Mouse (Mus musculus) kidney, postnatal 14 days (tissue): ENCODE results near the gene Pla2r1.

ENCODE experiments used
- DNase-seq: peaks from one replicate; pipeline ENCODE4 v3.0.0; 2022; ENCODE audit warnings: mixed read lengths

Pla2r1 gene

DNA sequence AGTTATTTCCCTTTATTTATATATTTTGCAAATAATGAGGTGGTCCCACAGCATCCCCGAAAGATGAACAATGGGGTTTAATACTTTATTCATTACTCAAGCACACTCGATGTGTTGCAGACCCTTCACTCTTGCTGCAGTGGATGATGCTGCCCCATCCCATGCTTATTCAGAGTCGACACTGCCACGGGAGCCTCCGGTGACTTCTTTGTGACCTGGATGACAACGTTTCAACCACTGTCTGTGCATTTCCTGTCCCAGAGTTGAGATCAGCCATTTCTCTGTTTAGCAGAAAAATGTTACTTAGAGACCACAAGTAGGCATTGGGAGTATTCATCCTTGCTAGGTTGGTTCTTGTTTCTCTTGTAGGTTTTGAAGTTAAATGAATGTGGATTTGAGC lies 159.3 kb downstream of the Pla2r1 start:
- DNase-seq: no peak

DNA sequence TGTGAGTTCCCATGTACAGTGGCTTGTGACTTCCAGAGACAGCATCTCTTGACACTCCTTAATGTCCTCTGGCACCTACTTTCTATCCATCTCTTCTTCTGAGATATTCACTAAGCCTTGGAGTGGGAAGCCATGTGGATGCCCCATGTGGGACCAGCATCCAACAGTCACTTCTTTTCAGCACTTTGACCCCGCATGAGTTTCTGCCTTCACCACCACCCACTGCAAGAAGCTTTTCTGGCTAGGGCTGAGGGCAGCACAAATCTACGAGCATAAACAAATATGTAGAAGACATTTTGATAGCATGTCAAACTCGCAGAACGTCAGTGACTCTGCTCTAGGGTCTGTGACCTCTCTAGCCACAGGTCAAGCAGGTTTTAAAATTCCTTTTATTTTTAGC lies 160.8 kb downstream of the Pla2r1 start:
- DNase-seq: no peak

DNA sequence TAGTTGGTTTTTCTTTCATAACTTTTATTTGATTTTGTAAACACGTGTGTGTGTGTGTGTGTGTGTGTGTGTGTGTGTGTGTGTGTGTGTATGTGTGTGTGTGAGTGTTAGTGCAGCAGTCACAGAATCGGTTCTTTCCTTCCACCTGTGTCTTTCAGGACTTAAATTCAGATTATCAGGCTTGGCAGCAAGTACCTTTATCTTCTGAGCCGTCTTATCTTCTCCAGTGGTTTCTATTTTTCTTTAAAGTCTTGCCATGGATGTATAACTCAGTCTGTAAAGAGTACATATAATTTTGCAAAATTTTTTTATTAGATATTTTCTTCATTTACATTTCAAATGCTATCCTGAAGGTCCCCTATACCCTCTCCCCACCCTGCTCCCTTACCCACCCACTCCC lies 165.7 kb downstream of the Pla2r1 start:
- DNase-seq: no peak

DNA sequence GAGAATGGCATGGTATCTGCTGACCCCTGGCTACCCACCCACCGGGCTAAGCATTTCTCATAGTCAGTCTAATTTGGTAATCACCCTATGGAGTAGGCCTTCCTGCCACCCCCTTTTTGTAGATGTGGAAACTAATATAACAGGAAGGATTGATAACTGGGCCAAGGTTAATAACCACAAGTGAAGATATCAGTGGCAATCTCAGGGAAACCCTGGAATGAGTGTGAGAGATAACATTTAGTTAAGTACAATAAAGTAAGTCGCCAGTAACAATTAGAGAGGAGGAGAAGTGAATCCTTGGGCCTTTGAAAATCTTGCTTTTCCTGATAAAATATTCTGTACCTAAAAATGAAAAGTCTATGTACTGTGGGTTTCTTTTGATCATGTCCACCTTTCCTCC lies 166.3 kb downstream of the Pla2r1 start:
- DNase-seq: no peak

DNA sequence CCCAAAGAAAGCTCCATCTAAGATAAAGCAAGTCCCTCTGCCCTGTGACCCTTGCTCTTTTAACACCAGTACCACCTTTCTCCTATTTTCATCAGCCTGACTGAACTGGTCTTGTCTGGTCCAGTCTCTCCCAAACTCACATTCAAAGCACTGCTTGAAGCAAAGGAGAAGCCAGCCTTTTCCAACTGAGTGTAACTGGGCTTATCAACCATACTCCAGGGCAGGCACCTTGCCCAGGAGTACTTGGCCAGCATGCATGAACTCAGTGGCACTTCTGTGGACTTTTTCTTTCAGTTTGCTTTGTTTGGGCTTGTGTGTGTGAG lies 168.4 kb downstream of the Pla2r1 start:
- peak; percentile 41 for DNase-seq

DNA sequence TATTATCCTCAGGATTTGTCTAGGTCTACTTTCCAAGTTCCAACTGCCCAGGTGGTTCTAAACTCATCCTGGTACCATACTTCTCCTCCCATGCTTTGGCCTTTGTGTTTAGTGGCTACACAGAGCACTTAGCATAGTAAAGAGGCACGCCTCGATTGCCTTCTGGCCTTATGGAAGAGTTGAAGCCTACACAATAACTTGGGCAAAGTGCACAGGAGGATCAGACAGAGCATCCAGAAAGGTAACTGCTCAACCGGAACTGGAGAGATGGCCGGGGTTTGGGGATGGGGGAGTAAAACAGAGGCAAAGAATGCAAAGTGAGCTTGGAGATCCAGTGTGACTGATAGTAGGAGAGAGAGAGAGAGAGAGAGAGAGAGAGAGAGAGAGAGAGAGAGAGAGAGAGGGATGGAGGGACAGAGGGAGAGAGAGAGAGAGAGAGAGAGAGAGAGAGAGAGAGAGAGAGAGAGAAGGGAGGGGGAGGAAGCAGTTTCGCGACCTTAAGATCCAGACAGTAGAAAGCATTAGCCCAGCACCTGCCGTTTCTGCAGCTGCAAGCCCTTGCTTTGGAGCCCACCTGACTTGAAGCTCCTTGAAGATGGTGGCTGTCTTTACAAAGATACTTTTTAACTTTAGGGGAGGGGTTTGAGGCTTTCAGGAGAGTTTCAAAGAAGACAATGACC lies 168.9 kb downstream of the Pla2r1 start:
- no peak for DNase-seq

DNA sequence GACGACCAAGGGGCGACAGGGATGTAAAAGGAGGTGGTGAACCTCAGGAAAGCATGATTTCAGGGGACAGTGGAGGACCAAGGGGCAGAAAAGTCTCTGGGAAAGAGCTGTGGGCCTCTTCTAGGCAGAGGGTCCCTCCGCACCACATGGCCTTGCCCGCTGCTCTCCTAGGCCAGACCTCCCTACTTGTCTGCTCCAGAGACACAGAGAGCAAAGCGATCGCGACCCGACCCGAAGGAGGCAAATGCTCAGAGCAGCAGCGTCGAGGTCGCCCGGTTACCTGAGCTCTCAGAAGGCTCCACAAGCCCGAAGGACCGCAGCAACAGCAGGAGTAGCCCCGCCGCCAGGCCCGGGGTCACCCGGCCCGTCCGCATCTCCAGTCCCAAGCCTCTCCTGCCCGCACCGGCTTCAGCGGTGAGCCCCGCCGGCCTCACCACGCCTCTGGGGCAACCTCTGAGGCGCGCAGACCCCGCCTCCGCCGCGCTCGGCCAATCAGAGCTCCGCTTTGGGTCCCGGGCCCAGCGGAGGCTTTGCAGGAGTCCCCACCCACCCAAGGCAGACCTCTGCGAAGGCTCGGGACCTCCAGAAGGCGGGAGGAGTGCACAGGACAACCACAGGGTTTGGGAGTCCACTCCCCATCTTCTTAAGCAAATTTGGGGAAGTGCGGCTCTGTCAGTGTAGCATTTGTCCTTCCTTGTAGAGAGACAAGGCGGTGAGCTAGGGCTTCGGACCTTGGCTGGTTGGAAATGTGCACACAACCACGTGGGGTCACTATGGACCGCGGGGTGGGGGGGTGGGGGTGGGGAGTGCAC lies 170.0 kb downstream of the Pla2r1 start, which contains the start of gene Ly75:
Gene Ly75 (minus strand): TSS at position 446 of the 812 bp plus-strand sequence.
- peak; percentile 91 for DNase-seq

DNA sequence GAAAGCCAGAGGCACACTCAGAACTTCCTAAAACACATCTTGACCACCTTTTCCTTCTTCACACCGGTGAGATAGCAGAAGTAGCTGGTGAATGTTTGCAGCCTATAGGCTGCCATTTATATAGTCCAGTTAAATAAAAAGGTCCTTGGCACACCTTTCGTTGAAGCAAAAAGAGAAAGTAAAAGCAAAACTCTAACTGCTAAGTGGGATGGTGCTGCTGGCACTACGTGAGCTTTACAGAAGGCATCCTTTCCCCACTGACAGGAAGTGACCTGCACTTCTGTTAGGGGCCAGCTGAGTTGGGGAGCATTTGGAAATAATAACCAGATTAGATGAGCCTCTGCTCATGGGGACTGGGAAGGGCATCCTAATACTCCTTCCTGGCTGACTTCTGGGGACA lies 170.8 kb downstream of the Pla2r1 start:
- DNase-seq: no peak

DNA sequence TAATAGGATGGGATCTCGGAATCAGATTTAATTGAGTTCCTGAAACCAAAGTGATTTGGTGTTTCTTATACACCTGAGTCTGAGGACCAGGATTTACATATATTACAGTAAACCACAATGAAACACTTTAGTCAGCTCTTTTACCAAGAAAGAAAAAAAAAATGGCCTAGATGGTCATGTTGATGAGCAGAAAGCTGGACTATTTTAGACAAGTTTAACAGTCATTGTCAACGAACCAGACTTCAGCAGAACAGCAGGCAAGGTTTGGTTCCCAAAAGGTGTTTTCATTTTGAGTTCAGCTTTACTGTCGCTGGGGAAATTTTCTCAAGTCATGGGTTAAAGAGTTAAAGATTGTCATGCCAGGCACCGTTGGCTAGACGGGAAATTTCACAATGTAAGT lies 175.8 kb downstream of the Pla2r1 start:
- no peak for DNase-seq

DNA sequence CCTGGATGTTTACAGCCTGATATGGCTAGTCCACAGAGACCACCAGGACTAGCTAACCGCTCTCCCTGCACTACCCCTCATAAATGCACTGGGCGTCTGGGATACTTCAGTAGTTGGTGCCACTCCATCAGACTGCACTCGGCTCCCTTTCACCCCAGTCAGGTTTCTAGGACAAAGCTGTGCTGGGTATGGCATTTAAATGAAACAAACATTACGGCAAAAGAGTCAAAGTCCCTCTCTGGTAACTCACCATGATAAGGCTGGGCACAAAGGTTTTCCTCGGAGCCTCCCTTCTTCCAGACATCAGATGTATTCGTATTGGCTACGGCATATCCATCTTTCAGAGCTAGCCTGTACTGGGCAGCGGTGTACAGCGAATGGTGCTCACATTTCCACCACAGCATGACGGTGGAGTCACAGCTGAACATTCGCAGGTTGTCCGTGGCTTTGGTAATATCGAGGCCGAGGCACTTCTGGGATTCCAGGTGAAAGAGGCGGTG lies 177.4 kb downstream of the Pla2r1 start:
- DNase-seq: no peak

DNA sequence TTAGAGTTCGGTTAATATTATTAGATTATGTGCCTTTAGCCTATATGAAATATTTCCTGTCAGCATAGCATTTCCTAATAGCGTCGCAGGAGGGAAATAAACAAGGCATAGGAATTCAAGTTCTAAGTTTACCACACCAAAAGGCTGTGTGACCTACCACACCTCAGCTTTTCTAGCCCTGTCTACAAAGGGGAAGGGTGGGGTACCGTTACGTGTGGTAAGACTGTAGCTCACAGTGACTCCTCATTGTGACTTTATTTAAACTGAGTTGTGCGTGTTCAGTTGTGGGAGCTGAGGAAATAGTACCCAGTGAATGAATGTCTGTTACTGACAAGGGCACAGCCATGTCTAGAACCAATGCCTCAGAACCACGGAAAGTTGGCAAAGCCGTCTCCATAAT lies 178.0 kb downstream of the Pla2r1 start:
- DNase-seq: no peak

DNA sequence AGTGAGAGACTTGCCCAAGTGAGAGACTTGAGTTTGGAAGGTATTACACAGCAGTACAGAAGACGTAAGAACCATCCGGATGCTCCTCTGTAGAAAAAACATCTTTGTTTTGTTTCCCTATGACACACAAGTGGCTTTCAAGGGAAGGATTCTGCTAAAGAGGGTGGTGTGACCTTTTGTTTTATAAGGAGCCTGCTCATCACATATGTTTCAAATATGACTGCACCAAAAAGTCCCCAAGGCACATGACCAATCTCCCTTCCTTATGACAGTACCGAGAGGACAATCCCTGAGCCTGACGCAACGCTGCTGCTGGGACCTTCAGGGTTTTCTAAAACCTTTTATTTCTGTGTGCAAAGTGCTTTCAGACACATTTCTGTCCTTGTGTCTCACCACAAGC lies 182.9 kb downstream of the Pla2r1 start:
- DNase-seq: no peak

DNA sequence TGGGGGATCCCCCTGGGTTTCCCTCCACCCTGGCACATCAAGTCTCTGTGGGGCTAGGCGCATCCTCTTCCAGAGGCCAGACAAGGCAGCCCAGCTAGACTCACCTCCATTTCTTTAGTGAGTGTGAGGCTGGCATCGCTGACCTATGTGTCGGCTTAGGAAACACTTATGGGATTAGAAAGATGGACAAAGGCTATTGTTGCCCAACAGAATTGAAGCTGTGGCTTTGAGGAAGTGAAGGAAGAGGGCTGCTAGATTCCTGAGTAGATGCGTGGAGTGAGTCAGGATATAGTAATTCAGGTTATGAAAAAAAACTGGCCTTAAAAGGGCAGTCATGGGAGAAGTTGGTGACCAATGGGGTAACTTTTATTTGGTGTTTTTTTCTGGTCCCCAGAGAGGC lies 183.7 kb downstream of the Pla2r1 start:
- no peak for DNase-seq

DNA sequence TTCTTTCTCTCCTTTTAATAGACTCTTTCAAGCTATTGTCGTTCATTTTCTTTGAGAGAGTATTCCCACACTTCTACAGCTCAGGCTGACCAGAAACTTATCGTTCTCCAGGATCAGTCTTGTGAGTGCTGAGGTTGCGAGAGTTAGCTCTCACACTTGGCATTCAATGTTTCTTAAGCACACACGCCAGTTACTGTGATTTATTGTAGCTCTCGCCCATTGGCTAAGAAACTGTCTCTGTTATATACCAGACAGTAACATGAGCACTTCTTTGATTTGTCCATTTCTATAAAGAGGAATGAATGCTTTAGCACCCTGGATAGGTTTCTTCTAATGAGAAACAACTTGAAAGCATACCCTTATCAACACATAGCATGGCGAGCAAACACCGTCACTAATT lies 185.2 kb downstream of the Pla2r1 start:
- DNase-seq: no peak
